Mouse (Mus musculus) cerebellum, postnatal 36 days (tissue): ENCODE data around the gene Rabgap1l.
"Not testable (repeated sequence)": the region's sequence is repeated elsewhere in the genome, so short reads cannot be mapped to it uniquely, and the experiment has no call there.

Experiments used
- DNase-seq, 2 experiments: peaks; one replicate each; pipeline ENCODE4 v3.0.0; 2021 to 2022; ENCODE audit warnings: mixed read lengths in 2 of 2

Rabgap1l gene

GRCm38 (mm10) chr1:160306866-160307616 is 486.0 kb downstream of the Rabgap1l start:
- DNase-seq = no peak

GRCm38 (mm10) chr1:160306336-160306735 is 486.7 kb downstream of the Rabgap1l start:
- DNase-seq = no peak

- no peak for DNase-seq
These were observed 487.2 kb downstream of the Rabgap1l start for GRCm38 (mm10) chr1:160305826-160306225.

- no peak for DNase-seq
These were observed 488.0 kb downstream of the Rabgap1l start for GRCm38 (mm10) chr1:160304969-160305498.

GRCm38 (mm10) chr1:160302268-160302667 is 490.7 kb downstream of the Rabgap1l start:
- no peak for DNase-seq

- DNase-seq = no peak
These were observed 491.9 kb downstream of the Rabgap1l start for GRCm38 (mm10) chr1:160301156-160301555.

- no peak for DNase-seq
These were observed 492.3 kb downstream of the Rabgap1l start for GRCm38 (mm10) chr1:160300704-160301103.

- DNase-seq = no peak
These were observed 493.0 kb downstream of the Rabgap1l start for GRCm38 (mm10) chr1:160299979-160300378.

GRCm38 (mm10) chr1:160298893-160299292 is 494.1 kb downstream of the Rabgap1l start:
- no peak for DNase-seq

- DNase-seq = no peak
These were observed 495.3 kb downstream of the Rabgap1l start for GRCm38 (mm10) chr1:160297701-160298100.

GRCm38 (mm10) chr1:160295323-160295722 is 497.7 kb downstream of the Rabgap1l start:
- DNase-seq = no peak

- no peak for DNase-seq
These were observed 499.5 kb downstream of the Rabgap1l start for GRCm38 (mm10) chr1:160293488-160293887.

GRCm38 (mm10) chr1:160292058-160292457 is 501.0 kb downstream of the Rabgap1l start:
- DNase-seq = no peak

GRCm38 (mm10) chr1:160290242-160290641 is 502.8 kb downstream of the Rabgap1l start:
- DNase-seq = no peak

GRCm38 (mm10) chr1:160287058-160287645 is 505.9 kb downstream of the Rabgap1l start:
- peak in 1 of 2 experiments; percentile 50 for DNase-seq

- peak; percentile 55 to 63 for DNase-seq
These were observed 506.5 kb downstream of the Rabgap1l start for GRCm38 (mm10) chr1:160286400-160287057.

- no peak for DNase-seq
These were observed 508.8 kb downstream of the Rabgap1l start for GRCm38 (mm10) chr1:160284241-160284640.

- not testable (repeated sequence) for DNase-seq
These were observed 510.7 kb downstream of the Rabgap1l start for GRCm38 (mm10) chr1:160282166-160282874.

- no peak for DNase-seq
These were observed 511.5 kb downstream of the Rabgap1l start for GRCm38 (mm10) chr1:160281337-160282084.

GRCm38 (mm10) chr1:160280603-160281002 is 512.4 kb downstream of the Rabgap1l start:
- DNase-seq = no peak

- DNase-seq = peak; percentile 76 to 79
These were observed 514.9 kb downstream of the Rabgap1l start for GRCm38 (mm10) chr1:160277940-160278682.
